Mouse (Mus musculus): ENCODE results near the gene Bnip2.

- no peak for TF ChIP-seq CTCF (IDR thresholded peaks at IDR 0.05; ENCODE audit: borderline replicate concordance, extremely low read depth, insufficient read depth, insufficient read length)
- no peak for TF ChIP-seq POLR2A (IDR thresholded peaks at IDR 0.05; ENCODE audit: borderline replicate concordance, extremely low read depth, insufficient read depth, insufficient read length, poor library complexity, severe bottlenecking)
Measured at GRCm38 (mm10) chr9:70007506-70008248, 18.4 kb downstream of the Bnip2 start.

All from brain, embryonic 14.5 days (tissue).